30 mouse cellular contexts compared by ENCODE assay signal in the genomic region with DNA sequence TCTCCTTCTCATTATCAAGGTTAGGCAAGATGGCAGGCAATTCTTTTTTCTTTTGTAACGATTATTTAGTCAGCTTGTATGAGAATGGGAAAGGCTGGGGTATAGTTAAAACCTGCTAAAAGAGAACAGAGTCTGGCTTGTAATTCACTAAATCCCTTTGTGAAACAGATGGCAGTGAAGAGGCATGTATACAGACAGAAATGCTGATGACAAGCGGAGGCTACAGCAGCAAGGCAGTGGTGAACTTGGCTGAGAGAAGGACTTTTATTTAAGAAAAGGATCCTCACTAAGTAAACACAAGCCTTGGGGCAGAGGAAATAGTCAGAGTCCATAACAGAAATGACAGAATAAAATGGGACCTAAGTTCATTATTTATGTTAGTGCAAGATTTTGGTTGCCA.
DNase-seq lines count a peak whose midpoint lies in the region; ATAC-seq lines count a peak whose summit lies in the region.
"Had no signal": no experiment of that assay in that cellular context is flagged by ENCODE, and none has a peak within 500 bp of the region (broad histone marks: within the 10 kb centered on the region; RNA-seq: fewer than 3 reads in every experiment).

No protein-coding gene starts in this region.

- no peak overlapping the region for H3K4me2 ChIP-seq in forebrain, embryonic 15.5 days (replicated peaks)
- no peak overlapping the region for H3K4me2 ChIP-seq in forebrain, embryonic 16.5 days (ENCODE audit: low read length)
- H3K4me2 ChIP-seq in heart, embryonic 11.5 days, result no peak overlapping the region
- H3K4me2 ChIP-seq in midbrain, embryonic 11.5 days, result no peak overlapping the region
- H3K4me2 ChIP-seq in midbrain, embryonic 13.5 days (replicated peaks), result no peak overlapping the region
- H3K4me2 ChIP-seq: embryonic facial prominence, embryonic 13.5 days; heart, embryonic 12.5 days; heart, embryonic 15.5 days; hindbrain, embryonic 13.5 days; intestine, embryonic 15.5 days had no signal

- H3K9ac ChIP-seq in forebrain, embryonic 15.5 days (replicated peaks), result no peak overlapping the region
- H3K9ac ChIP-seq in forebrain, embryonic 16.5 days (replicated peaks; ENCODE audit: low read depth, low read length), result no peak overlapping the region
- H3K9ac ChIP-seq in heart, embryonic 11.5 days (ENCODE audit: low read depth, low read length), result no peak overlapping the region
- no peak overlapping the region for H3K9ac ChIP-seq in midbrain, embryonic 11.5 days (ENCODE audit: low read length)
- H3K9ac ChIP-seq in midbrain, embryonic 13.5 days (replicated peaks), result no peak overlapping the region
- H3K9ac ChIP-seq: embryonic facial prominence, embryonic 13.5 days; heart, embryonic 12.5 days; heart, embryonic 15.5 days; hindbrain, embryonic 13.5 days; intestine, embryonic 15.5 days had no signal

- H3K4me3 ChIP-seq in forebrain, embryonic 15.5 days, result no peak overlapping the region
- H3K4me3 ChIP-seq in forebrain, embryonic 16.5 days (replicated peaks; ENCODE audit: low read length), result no peak overlapping the region
- H3K4me3 ChIP-seq in heart, embryonic 11.5 days (ENCODE audit: low read depth, low read length), result no peak overlapping the region
- no peak overlapping the region for H3K4me3 ChIP-seq in midbrain, embryonic 11.5 days (ENCODE audit: low read depth, low read length)
- H3K4me3 ChIP-seq in midbrain, embryonic 13.5 days (replicated peaks), result no peak overlapping the region
- H3K4me3 ChIP-seq: embryonic facial prominence, embryonic 10.5 days; embryonic facial prominence, embryonic 13.5 days; erythroblast, embryonic 14.5 days; heart, embryonic 12.5 days; heart, embryonic 15.5 days; hindbrain, embryonic 10.5 days; hindbrain, embryonic 13.5 days; intestine, embryonic 15.5 days had no signal

- ATAC-seq in forebrain, embryonic 15.5 days (replicated peaks), result no peak
- ATAC-seq in forebrain, embryonic 16.5 days, result no peak
- ATAC-seq in heart, embryonic 11.5 days (replicated peaks; ENCODE audit: insufficient number of reproducible peaks, low FRiP score, low TSS enrichment), result no peak
- ATAC-seq in midbrain, embryonic 11.5 days (ENCODE audit: low FRiP score), result no peak
- ATAC-seq in midbrain, embryonic 13.5 days, result no peak
- ATAC-seq: CD4-positive, CD25-positive, alpha-beta regulatory T cell, adult 4 months; hindbrain, embryonic 16.5 days; intestine, embryonic 15.5 days had no signal

- H3K4me1 ChIP-seq in forebrain, embryonic 15.5 days, result peaks cover 7% of the 10 kb centered on the region; the same call in 1 of the 2 replicates
- peaks cover 5% of the 10 kb centered on the region for H3K4me1 ChIP-seq in forebrain, embryonic 16.5 days (replicated peaks; ENCODE audit: control insufficient read depth, insufficient read depth, low read length)
- H3K4me1 ChIP-seq in heart, embryonic 11.5 days (ENCODE audit: control insufficient read depth, insufficient read depth, low read length), result no peaks in the 10 kb centered on the region
- H3K4me1 ChIP-seq in midbrain, embryonic 11.5 days (ENCODE audit: control insufficient read depth, insufficient read depth, low read length), result no peaks in the 10 kb centered on the region
- no peaks in the 10 kb centered on the region for H3K4me1 ChIP-seq in midbrain, embryonic 13.5 days (replicated peaks)
- H3K4me1 ChIP-seq: embryonic facial prominence, embryonic 10.5 days; embryonic facial prominence, embryonic 13.5 days; heart, embryonic 12.5 days; heart, embryonic 15.5 days; hindbrain, embryonic 10.5 days; hindbrain, embryonic 13.5 days; intestine, embryonic 15.5 days had no signal

- H3K36me3 ChIP-seq in forebrain, embryonic 15.5 days, result no peaks in the 10 kb centered on the region
- H3K36me3 ChIP-seq in forebrain, embryonic 16.5 days (ENCODE audit: control insufficient read depth, insufficient read depth), result no peaks in the 10 kb centered on the region
- H3K36me3 ChIP-seq in heart, embryonic 11.5 days (ENCODE audit: control insufficient read depth, insufficient read depth, low read length), result no peaks in the 10 kb centered on the region
- no peaks in the 10 kb centered on the region for H3K36me3 ChIP-seq in midbrain, embryonic 11.5 days (ENCODE audit: control insufficient read depth, insufficient read depth, low read length)
- H3K36me3 ChIP-seq in midbrain, embryonic 13.5 days, result no peaks in the 10 kb centered on the region
- H3K36me3 ChIP-seq: embryonic facial prominence, embryonic 10.5 days; embryonic facial prominence, embryonic 13.5 days; heart, embryonic 12.5 days; heart, embryonic 15.5 days; hindbrain, embryonic 10.5 days; hindbrain, embryonic 13.5 days; intestine, embryonic 15.5 days had no signal

- peak; percentile 27 for DNase-seq in heart, adult 11 months
- DNase-seq in midbrain, embryonic 11.5 days (ENCODE audit: low spot score, missing footprints), result peak; percentile 57
- DNase-seq in adrenal gland, postnatal 25 days, result no peak
- DNase-seq: adrenal gland, adult 2 months; adrenal gland, postnatal 14 days; cerebellum, adult 11 months; cerebellum, adult 2 months; cerebellum, adult 9-11 months; cerebellum, postnatal 36 days; embryo, embryonic 11 days; gastrocnemius, postnatal 10 days; gastrocnemius, postnatal 36 days; heart, postnatal 10 days; heart, postnatal 36 days; kidney, adult 11 months; kidney, adult 8-10 months had no signal

- 36% methylated on average over 2 of the region's 2 CpGs for WGBS in forebrain, embryonic 15.5 days
- 40% methylated on average over 2 of the region's 2 CpGs for WGBS in forebrain, embryonic 16.5 days
- WGBS in heart, embryonic 11.5 days (ENCODE audit: insufficient replicate concordance), result 78% methylated on average over 2 of the region's 2 CpGs
- 80% methylated on average over 2 of the region's 2 CpGs for WGBS in midbrain, embryonic 11.5 days
- 70% methylated on average over 2 of the region's 2 CpGs for WGBS in midbrain, embryonic 13.5 days

- H3K27me3 ChIP-seq in forebrain, embryonic 15.5 days, result no peaks in the 10 kb centered on the region
- H3K27me3 ChIP-seq in forebrain, embryonic 16.5 days (replicated peaks; ENCODE audit: control insufficient read depth, insufficient read depth, low read length), result no peaks in the 10 kb centered on the region
- H3K27me3 ChIP-seq in heart, embryonic 11.5 days (ENCODE audit: control insufficient read depth, insufficient read depth, low read length), result no peaks in the 10 kb centered on the region
- H3K27me3 ChIP-seq in midbrain, embryonic 11.5 days (ENCODE audit: control insufficient read depth, insufficient read depth, low read length), result no peaks in the 10 kb centered on the region
- H3K27me3 ChIP-seq in midbrain, embryonic 13.5 days, result no peaks in the 10 kb centered on the region
- H3K27me3 ChIP-seq: embryonic facial prominence, embryonic 13.5 days; heart, embryonic 12.5 days; heart, embryonic 15.5 days; hindbrain, embryonic 13.5 days; intestine, embryonic 15.5 days had no signal

- H3K27ac ChIP-seq in forebrain, embryonic 15.5 days (replicated peaks), result peak overlapping the region; percentile 55
- H3K27ac ChIP-seq in forebrain, embryonic 16.5 days (ENCODE audit: low read length), result no peak overlapping the region
- H3K27ac ChIP-seq in heart, embryonic 11.5 days (ENCODE audit: low read depth, low read length), result no peak overlapping the region
- no peak overlapping the region for H3K27ac ChIP-seq in midbrain, embryonic 11.5 days (ENCODE audit: low read depth, low read length)
- H3K27ac ChIP-seq in midbrain, embryonic 13.5 days, result no peak overlapping the region
- H3K27ac ChIP-seq: embryonic facial prominence, embryonic 10.5 days; embryonic facial prominence, embryonic 13.5 days; heart, embryonic 15.5 days; hindbrain, embryonic 10.5 days; hindbrain, embryonic 13.5 days; intestine, embryonic 15.5 days had no signal

- no peaks in the 10 kb centered on the region for H3K9me3 ChIP-seq in forebrain, embryonic 15.5 days
- no peaks in the 10 kb centered on the region for H3K9me3 ChIP-seq in forebrain, embryonic 16.5 days (ENCODE audit: control insufficient read depth, low read length)
- H3K9me3 ChIP-seq in heart, embryonic 11.5 days (replicated peaks; ENCODE audit: control insufficient read depth, low read length), result no peaks in the 10 kb centered on the region
- no peaks in the 10 kb centered on the region for H3K9me3 ChIP-seq in midbrain, embryonic 11.5 days (ENCODE audit: control insufficient read depth, low read length)
- H3K9me3 ChIP-seq in midbrain, embryonic 13.5 days, result no peaks in the 10 kb centered on the region
- H3K9me3 ChIP-seq: embryonic facial prominence, embryonic 10.5 days; embryonic facial prominence, embryonic 13.5 days; heart, embryonic 12.5 days; heart, embryonic 15.5 days; hindbrain, embryonic 10.5 days; hindbrain, embryonic 13.5 days; intestine, embryonic 15.5 days had no signal
